Mouse (Mus musculus) layer of hippocampus, adult 8-10 months (tissue): Measurements from ENCODE around the gene Rag2. TPM values are rescaled to one million over a fixed set of nuclear protein-coding genes. Genes with fewer than 3 reads are reported as not detected.
A peak's percentile ranks its signal among the peaks of the same experiment; 100 is the strongest.

ENCODE experiments used
- DNase-seq, 2 experiments: peaks; one replicate each; pipeline ENCODE4 v3.0.0; 2022; ENCODE audit warnings: low spot score in 2 of 2
- total RNA-seq, 4 experiments: library from RNA; stranded (reverse); gene quantifications; 2 replicates each; pipeline ENCODE4 v1.2.4; 2022

Gene Rag2
- total RNA-seq, 4 experiments from 2014 or later: not detected

- no peak for DNase-seq
Observed at GRCm38 (mm10) chr2:101624011-101624410, 507 bp upstream of the Rag2 start.

GRCm38 (mm10) chr2:101627227-101627626 is 2.7 kb downstream of the Rag2 start:
- DNase-seq: no peak

- DNase-seq: peak; percentile 88 to 94
Observed at GRCm38 (mm10) chr2:101628297-101629236, 4.0 kb downstream of the Rag2 start.

- no peak for DNase-seq
Observed at GRCm38 (mm10) chr2:101638979-101639839, 14.7 kb downstream of the Rag2 start.

- no peak for DNase-seq
Observed at GRCm38 (mm10) chr2:101639840-101640350, 15.4 kb downstream of the Rag2 start.

- no peak for DNase-seq
Observed at GRCm38 (mm10) chr2:101645841-101646240, 21.3 kb downstream of the Rag2 start.

GRCm38 (mm10) chr2:101648361-101648760 is 23.8 kb downstream of the Rag2 start:
- DNase-seq: no peak

- DNase-seq: no peak
Observed at GRCm38 (mm10) chr2:101649114-101649671, 24.7 kb downstream of the Rag2 start, which contains the start of the genes Rag1 and B230118H07Rik. Gene Rag1 (minus strand): TSS chr2:101649501. Gene B230118H07Rik (minus strand): TSS chr2:101649532.

- no peak for DNase-seq
Observed at GRCm38 (mm10) chr2:101650446-101650845, 25.9 kb downstream of the Rag2 start.

- DNase-seq: no peak
Observed at GRCm38 (mm10) chr2:101652204-101652920, 27.8 kb downstream of the Rag2 start.

GRCm38 (mm10) chr2:101652921-101653597 is 28.5 kb downstream of the Rag2 start:
- DNase-seq: peak; percentile 46 to 85

GRCm38 (mm10) chr2:101660536-101660935 is 36.0 kb downstream of the Rag2 start:
- DNase-seq: no peak

- DNase-seq: peak; percentile 82 to 85
Observed at GRCm38 (mm10) chr2:101665058-101665702, 40.7 kb downstream of the Rag2 start.

GRCm38 (mm10) chr2:101665703-101666092 is 41.2 kb downstream of the Rag2 start:
- no peak for DNase-seq

- DNase-seq: no peak
Observed at GRCm38 (mm10) chr2:101668751-101669150, 44.2 kb downstream of the Rag2 start.

GRCm38 (mm10) chr2:101673547-101673946 is 49.0 kb downstream of the Rag2 start:
- DNase-seq: no peak

GRCm38 (mm10) chr2:101678236-101679021 is 53.9 kb downstream of the Rag2 start, which contains the start of gene Traf6:
Gene Traf6 (plus strand): TSS chr2:101678429.
- DNase-seq: peak; percentile 71 to 83

- DNase-seq: no peak
Observed at GRCm38 (mm10) chr2:101679164-101679784, 54.8 kb downstream of the Rag2 start.
